Mouse (Mus musculus): ENCODE data around the gene Cd244a.

The Cd244a gene

GRCm38 (mm10) chr1:171648840-171649239 lies 89.8 kb downstream of the Cd244a start:
- DNase-seq (ENCODE audit: low read depth), result peak; percentile 62

- DNase-seq (ENCODE audit: low read depth), result no peak
These were observed 93.7 kb downstream of the Cd244a start, which contains the start of gene Slamf7 for GRCm38 (mm10) chr1:171652734-171653133. Gene Slamf7 (minus strand): TSS chr1:171653035.

GRCm38 (mm10) chr1:171658561-171658991 lies 99.6 kb downstream of the Cd244a start:
- peak; percentile 85 for DNase-seq (ENCODE audit: low read depth)
